ENCODE assay signal across 26 mouse cellular contexts in the genomic region with DNA sequence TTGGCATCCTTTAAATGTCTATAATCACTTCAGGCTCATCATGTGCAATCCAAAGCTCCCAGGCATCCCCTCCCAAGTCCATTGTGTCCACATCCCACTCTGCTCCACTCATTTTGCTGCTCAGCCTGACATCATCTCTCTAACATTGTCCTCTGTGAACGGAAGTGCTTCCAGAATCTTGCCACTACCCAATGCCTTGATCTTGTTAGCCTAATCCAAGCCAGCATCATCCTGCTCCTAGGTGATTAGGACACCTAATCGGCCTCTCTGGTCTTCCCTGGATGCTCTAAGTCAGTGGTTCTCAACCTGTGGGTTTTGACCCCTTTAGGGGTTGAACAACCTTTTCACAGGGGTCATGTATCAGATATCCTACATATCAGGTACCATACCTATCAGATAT.
"Had no signal": no experiment of that assay in that cellular context is flagged by ENCODE, and none has a peak within 500 bp of the region (broad histone marks: within the 10 kb centered on the region; RNA-seq: fewer than 3 reads in every experiment).

No protein-coding gene starts in this region.

- H3K36me3 ChIP-seq: embryonic facial prominence, embryonic 10.5 days; embryonic facial prominence, embryonic 12.5 days; embryonic facial prominence, embryonic 13.5 days; embryonic facial prominence, embryonic 15.5 days; forebrain, embryonic 10.5 days; forebrain, embryonic 12.5 days; forebrain, embryonic 15.5 days had no signal

- H3K4me1 ChIP-seq: embryonic facial prominence, embryonic 10.5 days; embryonic facial prominence, embryonic 12.5 days; embryonic facial prominence, embryonic 13.5 days; embryonic facial prominence, embryonic 15.5 days; forebrain, embryonic 10.5 days; forebrain, embryonic 12.5 days had no signal

- DNase-seq: cerebellum, adult 2 months; cerebellum, adult 8-10 months; cerebellum, adult 9-10 months; cerebellum, adult 9-11 months; cerebellum, postnatal 10 days; cerebellum, postnatal 14 days; cerebellum, postnatal 25 days; cerebellum, postnatal 36 days; embryo, embryonic 11 days; forebrain, postnatal 0 days; gastrocnemius, adult 2 months; gastrocnemius, postnatal 10 days; gastrocnemius, postnatal 14 days; gastrocnemius, postnatal 25 days; gastrocnemius, postnatal 36 days; heart, adult 18-20 months; heart, adult 2 months had no signal

- H3K9me3 ChIP-seq: embryonic facial prominence, embryonic 10.5 days; embryonic facial prominence, embryonic 12.5 days; embryonic facial prominence, embryonic 13.5 days; embryonic facial prominence, embryonic 15.5 days; forebrain, embryonic 10.5 days; forebrain, embryonic 12.5 days; forebrain, embryonic 13.5 days; forebrain, embryonic 15.5 days had no signal

- H3K27ac ChIP-seq: embryonic facial prominence, embryonic 10.5 days; embryonic facial prominence, embryonic 12.5 days; embryonic facial prominence, embryonic 13.5 days; embryonic facial prominence, embryonic 15.5 days; forebrain, embryonic 10.5 days; forebrain, embryonic 12.5 days; forebrain, embryonic 13.5 days; forebrain, embryonic 15.5 days; gastrocnemius, adult 2 months; heart, adult 2 months had no signal

- H3K27me3 ChIP-seq: embryonic facial prominence, embryonic 12.5 days; embryonic facial prominence, embryonic 13.5 days; embryonic facial prominence, embryonic 15.5 days; forebrain, embryonic 12.5 days; forebrain, embryonic 13.5 days; forebrain, embryonic 15.5 days had no signal

- H3K4me3 ChIP-seq: embryonic facial prominence, embryonic 10.5 days; embryonic facial prominence, embryonic 12.5 days; embryonic facial prominence, embryonic 13.5 days; embryonic facial prominence, embryonic 15.5 days; erythroblast, embryonic 14.5 days; forebrain, embryonic 10.5 days; forebrain, embryonic 12.5 days; forebrain, embryonic 13.5 days; forebrain, embryonic 15.5 days; gastrocnemius, adult 2 months; heart, adult 2 months had no signal
